Mouse (Mus musculus) naive thymus-derived CD4-positive, alpha-beta T cell, adult 2 months (primary cell): ENCODE data around the gene Fam166a.

Experiments
- DNase-seq: peaks from one replicate; pipeline ENCODE4 v3.0.0-alpha.2; 2011; ENCODE audit warnings: low read depth

Fam166a gene

DNA sequence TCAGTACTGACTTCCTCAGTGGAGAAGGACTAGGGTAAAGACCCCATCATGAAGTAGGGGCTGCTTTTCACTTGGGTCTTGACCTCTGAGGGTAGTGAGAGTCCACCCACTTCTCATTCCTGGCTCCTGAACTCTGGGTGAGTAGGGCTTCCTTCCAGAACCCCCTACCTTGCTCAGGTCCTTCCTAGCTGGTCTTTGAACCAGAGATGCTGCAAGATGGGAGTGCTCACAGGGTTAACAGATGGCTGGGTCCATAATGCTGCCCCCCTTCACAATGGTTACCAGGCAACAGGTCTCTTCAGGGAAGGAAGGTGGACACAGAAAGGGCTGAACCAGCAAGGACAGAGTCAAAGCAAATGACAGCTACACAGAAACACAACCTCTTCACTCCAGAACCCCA, at the start of gene Fam166a:
Fam166a (plus strand) TSS at position 301 of the 400 bp plus-strand sequence.
- DNase-seq: no peak

DNA sequence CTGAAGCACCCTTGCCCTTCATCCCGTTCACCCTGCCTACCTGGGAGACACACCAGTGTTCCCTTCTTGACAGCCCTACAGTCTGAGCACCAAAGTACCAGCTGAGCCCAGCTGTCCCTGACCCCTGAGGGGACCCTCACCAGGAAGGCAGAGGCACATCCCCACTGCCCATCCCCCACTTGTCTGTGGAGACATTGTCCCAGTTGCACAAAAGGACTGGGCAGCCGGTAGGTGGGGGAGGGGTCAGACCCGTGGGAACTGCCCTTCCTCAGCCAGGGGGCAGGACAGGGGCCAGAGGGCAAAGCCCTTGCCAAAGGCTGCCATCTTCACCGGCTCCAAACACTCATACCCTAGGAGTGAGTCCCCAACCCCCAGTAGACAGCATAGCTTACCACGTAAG, 48.8 kb upstream of the Fam166a start:
- DNase-seq: no peak

DNA sequence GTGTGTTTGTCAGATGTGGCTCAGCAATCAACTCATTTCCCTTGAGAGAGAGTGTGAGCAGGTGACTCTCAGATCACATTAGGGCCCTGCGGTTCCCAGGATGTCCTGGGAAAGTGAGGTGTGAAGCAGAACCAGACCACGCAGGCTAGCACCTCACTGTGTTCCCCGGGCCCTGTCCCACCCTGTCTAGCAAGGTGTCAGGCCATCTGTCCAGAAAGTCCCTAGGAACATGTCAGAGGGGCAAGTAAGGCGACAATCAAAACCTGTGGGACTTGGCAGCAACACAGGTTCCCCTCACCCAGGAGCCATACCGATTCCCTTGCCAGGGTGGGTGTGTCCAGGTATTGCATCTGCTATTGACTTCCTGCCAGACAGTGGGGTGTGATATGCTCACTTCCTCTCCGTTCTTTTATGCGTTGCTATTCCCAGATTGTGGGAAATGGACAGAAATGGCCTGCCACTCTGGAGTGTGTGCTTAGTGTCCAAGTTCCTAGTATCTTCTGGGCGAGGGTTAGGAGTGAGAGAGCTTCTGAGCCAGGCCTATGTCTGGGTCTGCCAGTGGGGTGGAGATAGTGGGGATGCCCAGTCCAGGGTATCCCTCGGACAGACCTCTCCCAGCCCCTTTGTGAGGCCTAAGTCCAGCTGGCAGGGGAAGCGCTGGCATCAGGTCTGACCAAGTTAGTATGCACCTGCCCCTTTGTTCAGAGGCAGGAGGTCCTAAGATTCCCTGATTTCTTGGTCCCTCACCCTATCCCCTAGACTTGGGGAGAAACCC, 48.0 kb upstream of the Fam166a start:
- DNase-seq: peak; percentile 53

DNA sequence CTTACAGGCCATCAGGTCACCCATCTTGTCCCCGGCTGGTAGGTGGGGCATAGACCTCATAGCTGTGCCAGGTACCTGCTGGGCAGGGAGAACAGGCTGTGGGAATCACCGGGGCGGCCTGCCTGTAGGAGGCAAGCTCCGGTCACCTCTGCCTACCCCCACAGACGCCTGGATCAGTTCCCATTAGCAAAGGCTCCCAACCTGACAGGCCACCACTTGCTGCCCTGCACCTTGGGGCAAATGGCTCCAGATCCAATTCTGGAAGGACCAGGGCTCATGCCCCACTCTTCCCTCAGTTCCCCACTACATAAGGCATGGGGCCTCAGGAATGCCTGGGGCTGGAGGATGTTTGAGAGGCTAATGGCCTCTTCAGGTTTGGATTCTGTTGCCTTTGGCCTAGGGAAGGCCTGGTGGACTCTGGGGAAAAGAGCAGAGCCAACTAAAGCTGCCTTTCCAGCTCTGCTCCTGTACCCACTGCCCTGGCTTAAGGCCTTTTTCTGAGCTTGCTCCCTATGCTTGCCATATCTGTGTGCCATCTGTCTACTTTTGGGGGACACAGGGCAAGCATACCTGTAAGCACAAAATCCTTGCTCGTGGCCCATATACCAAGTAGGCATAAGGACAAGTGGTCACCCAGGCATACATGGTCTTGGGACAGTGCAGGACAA, 47.3 kb upstream of the Fam166a start:
- no peak for DNase-seq

DNA sequence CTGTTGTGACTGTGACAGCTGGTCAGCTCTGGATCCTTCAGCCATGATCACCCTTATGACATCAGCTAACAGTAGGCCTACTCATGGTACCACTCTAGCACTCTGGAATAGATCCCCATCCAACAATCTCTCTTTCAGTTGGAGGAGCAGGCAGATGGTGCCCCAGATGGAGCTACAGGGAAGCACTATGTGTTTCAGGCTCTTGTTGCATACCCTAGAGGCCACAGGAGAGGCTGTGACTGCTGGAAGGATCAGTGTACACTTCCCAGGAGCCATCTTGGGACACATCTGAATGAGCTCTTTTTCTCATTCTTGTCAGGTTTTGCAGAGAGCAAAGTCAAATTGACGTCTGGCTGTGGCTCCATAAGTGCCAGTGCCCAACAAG, 46.8 kb upstream of the Fam166a start:
- no peak for DNase-seq

DNA sequence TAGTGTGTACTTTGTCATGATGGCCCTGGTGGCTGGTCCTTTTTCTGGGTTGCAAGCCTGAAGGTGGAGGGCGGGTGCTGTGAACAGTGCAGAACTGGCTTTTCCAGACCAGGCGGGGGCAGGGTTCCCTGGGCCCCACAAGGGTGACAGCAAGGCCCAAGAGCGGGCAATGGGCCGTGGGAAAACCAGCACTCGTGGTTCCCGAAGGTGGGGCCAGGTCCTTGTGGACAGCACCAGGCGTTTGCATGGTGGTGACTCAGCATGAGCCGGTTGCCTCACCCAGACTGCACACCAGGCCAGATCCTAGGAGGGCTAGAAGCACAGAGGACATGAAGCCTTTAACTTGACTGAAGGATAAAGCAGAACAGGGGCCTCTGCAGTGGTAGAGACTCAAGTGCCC, 45.9 kb upstream of the Fam166a start:
- no peak for DNase-seq

DNA sequence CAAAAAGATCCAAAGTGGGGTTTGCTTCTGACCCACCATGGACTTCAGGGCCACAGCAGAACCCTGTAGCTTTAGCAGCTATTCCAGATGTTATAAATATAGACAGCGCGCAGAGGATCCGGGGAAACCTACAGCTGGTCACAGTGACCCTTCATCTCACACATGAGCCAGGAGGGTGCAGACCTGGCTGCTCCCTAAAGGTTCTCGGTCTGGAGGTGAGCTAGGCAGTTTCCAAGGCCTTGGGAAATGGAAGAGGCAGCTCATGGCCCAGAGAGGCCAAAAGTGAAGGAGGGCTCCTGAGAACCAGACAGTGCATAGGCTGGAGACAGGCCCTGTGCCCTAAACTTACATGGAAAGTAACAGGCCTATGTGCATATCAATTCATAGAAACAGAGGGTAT, 44.7 kb upstream of the Fam166a start:
- no peak for DNase-seq

DNA sequence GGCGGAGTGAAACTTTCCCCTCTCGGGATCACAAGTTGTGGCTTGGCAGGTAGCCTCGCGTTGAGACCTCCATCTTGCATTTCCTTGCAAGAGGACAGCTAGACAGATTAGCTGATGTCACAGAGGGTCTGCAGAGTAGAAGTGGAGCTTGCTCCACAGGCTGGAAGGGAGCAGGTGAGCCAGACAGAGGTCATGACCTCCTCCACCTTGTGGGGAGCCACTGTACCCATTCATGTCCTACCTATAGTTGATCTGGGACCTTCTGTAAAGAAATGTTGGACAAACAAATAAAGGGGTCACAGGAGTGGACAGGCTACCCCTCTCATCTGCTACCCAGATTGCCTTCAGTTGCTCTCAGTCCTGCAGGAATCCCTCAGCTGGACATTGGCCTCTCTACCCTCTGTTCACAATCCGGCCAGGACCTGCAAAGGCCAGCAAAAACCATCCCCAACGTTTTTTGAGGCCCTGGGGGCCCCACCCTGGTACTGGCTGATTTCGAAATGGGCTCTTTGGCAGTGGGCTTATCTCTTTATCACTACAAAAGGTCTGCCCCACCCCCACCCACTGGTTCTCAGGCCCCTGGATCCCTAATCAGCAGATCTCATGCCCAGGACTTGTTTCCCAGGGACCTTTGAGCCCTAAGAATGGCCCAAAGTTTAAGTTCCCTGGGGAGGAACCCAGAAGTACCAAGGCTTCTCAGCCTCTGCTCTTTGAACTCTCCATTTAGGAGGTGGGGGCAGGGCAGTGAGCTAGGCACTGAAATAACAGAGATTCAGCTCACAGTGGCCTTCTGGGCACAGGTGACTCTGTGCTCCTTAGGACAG, 43.5 kb upstream of the Fam166a start:
- no peak for DNase-seq

DNA sequence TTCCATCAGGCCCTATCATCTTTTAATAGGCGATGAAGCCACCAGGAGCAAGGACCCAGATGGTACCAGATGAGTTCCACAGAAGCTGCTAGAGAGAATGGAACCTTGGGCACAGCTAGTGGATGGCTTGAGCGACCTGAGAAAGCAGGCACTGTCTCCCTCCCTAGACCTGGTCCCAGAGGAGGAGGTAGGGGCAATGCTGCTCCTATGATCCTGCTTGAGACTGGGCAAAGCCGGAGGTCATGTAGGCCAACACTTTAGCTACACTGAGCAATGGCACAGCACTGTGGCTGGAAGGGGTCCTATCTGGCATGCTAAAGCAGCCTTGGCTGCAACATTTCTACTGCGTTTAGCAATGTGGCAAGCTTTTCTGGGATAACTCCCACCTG, 42.9 kb upstream of the Fam166a start:
- no peak for DNase-seq

DNA sequence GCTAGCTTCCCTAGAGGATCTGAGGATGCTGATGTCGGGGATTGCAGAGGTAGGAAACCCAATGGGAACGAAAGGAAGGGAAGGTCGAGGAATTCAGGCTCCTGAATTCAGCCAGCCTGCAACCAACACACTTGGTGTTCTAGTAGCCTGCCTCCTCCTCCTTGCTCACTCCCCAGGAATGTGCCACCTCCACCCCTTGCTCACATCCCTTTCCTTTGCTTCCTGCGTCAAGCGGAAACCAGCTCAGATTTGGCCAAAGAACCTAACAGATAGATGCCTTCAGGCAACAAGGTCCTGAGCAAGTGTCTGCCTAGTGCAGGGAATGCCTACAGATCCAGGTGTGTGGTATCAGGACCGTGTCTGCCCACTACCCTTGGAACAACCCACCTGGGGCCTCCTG, 42.0 kb upstream of the Fam166a start:
- no peak for DNase-seq

DNA sequence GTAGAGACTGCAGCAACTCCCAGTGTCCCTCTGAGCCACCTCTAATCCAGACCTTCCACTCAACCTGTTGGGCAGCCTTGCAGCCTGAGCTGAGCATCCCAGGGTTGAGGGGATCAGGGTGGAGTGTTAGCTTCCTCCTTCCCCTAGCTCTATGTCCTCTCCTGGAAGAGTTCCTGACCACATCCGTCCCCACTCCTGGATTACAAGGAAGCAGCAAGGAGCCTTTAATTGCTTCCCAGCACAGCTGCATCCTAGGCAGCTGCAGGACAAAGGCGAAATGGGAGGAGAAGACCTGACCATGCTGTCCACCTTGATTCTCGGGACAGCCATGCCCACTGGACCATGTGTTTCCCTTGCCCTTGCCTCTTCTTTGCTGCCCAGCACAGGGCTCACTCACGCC, 41.5 kb upstream of the Fam166a start:
- DNase-seq: no peak

DNA sequence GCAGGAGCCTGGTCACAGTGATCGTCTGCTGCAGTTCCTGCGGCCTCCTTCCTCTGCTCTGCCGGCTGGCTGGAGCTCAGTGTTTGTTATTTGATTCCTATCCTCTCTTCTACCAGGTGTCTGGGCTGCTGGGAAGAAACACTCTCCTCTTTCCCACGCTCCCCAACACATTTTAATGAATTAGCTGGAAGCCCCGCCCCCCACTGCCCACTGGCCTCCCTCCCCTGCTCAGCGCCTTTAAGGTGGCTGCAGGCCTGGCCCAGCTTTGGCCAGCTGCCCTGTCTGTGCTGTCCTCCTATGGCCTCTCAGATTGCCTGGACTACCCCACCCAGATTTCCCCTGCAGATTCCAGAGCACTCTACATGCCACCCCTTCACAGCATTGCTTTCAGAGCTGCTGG, 40.9 kb upstream of the Fam166a start:
- no peak for DNase-seq

DNA sequence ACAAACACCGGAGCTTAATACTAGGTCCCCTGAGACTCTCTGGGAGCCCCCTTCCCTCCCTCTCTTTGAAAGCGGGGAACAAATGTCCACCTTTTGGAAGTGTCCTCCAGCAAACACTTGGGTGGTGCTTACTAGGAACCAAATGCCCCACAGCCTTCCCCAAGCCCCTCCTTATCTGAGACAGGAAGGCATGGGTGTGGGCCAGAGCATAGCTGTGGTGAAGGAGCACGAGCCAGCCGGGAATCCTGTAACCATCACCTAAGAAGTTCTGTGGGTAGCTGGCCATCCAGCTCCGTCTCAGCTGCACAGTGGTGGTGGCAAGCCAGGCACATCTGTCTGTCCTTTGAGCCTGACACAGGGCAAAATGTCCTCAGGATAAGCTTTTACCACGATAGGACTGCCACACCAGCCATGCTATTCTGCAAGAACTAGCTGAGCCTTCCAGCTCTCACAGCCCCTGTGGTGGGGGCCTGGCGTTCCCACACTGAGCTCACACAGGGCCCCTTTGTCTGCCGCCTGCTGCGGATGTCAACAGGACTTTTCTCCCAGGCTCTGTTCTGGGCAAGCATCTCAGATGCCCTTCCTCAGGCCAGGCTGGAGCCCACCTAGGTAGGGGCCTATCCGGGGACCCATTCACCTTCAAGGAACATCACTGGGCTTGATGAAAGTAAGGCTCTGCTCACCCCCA, 40.1 kb upstream of the Fam166a start:
- DNase-seq: no peak

DNA sequence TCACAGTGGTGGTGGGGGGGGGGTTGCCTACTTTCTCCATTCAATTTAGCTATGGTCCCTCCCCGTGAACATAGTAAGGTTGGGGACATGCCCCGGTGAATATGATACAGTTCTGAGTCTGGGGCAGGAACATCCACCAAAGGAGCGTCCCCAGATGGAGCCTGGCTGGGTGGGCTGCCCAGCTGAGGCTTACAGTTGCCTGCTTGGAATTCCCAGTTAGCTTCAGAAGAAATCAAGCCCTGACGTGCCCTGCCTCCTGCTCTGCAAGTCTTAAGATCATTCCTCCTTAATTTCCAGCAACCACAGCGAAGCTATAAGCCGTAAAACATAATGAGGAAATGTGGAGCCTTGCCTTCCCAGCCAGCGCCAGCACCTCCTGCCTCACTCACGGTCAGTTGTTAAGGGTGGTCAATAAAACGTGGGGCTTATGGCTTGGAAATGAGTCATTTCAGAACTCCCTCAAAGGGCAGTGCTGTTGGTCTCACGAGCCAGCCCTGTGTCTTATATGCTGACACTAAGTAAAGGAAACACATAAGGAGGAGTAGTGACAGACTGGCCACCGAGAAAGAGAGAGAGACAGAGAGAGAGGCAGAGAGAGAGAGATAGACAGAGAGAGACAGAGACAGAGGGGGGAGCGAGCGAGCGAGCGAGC, 38.9 kb upstream of the Fam166a start:
- no peak for DNase-seq

DNA sequence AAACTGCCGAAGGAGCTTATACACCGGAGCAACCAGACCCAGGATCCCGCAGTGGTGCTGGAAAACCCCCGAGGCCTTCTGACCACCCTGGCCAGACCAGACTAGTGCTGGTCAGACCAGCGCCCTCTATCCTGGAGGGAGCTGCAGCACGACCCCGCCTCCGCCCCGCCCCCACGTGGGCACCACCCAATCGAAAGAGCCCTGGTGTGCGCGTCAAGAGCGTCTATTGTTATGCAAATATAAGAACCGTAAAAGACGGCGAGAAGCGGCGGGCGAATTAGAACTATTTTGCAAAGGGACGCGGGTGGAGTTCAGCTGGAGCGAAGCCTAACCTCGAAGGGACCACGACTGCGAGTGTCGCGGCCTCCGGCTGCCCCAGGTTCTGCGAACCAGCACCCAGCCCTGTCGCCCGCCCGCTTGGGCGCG, 38.1 kb upstream of the Fam166a start, which contains the start of gene Nrarp:
Nrarp (plus strand) TSS at position 281 of the 426 bp plus-strand sequence.
- DNase-seq: peak; percentile 88

DNA sequence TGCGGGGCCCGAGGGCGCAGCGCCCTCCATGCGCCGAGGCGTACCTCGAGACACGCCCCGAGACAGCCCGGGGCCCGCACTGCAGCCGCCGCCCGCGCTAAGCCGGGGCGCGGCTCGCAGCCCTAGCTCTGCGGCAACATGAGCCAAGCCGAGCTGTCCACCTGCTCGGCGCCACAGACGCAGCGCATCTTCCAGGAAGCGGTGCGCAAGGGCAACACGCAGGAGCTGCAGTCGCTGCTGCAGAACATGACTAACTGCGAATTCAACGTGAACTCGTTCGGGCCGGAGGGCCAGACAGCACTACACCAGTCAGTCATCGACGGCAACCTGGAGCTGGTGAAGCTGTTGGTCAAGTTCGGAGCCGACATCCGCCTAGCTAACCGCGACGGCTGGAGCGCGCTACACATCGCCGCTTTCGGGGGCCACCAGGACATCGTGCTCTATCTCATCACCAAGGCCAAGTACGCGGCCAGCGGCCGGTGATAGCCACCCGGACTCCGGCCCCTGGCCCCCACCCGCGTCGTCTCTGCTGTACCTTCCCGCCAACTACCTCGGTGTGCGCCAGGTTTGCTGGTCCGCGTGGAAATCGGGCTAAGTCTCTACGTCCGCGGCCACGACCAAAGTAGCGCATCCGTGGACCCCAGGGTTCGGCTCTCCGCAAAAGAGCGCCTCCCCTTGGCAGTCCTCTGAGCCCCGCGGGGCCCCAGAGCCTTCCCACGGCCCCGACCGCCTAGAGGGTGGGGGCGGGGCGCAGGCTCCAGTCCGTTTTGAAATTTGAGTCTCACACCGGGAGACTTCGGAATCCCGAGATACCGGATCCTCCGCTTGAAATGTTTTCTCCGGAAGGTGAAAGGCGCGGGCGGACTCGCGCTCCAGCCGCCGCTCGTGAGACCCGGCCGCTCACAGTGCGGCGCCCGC, 37.3 kb upstream of the Fam166a start:
- peak; percentile 81 for DNase-seq

DNA sequence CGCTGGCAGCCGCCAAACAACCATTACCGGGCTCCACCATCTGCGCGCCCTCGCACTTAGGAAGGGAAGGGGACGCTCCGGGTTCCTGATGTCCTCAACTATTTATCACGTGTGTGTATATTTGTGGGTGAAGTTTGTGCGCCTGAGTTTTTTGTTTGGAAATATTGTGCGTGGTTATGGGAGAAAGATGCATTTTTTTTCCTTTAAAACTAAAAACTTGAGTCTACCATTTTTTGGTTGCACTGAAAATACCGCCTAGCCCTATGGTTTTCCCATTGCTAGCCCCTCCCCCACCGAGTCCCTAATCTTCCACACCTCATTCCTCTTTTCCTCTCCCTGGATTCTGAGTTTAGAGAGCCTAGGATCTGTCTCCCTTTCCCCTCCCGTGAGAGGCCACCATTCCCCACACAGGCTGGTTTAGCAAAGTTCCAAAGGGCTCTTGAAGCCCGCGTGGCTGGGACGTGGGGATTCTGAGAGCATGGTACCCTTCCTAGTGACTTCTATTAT, 36.6 kb upstream of the Fam166a start:
- no peak for DNase-seq

DNA sequence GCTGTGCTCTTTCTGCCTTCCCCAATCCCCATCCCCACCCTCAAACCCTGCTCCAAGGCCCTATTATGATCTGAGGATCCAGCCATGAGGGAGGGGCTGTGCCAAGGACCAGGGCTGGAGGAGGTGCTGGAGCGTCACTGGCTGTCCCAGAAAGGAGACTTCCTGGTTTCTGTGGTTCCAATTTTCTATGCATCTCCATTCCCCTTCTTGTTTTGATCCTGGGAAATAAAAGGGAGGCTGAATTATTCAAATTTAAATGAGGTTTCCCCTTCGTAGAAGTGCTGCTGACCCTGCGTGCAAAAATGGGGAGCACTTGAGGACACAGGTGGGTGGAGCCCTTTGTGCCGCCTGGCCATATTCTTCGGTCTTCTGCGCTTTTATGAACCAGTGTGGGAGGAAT, 35.9 kb upstream of the Fam166a start:
- no peak for DNase-seq

DNA sequence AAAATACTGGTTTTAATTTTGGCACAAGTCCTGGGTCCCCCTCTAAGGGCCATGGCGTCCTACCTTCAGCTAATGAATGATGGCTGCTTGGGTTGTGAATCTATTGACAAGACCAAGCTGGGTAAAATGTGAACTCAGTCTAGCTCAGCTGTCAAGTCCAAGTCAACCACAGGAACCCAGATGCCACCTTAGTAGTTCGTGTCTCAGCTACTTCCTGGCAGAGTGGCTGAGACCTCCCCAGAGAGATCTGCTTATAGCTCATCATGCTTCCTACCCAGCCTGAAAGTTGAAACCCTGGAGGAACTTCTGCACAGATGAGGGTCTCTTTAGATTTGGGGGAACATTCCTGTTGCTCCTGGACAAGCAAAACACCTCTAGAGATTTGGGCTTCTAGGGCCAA, 35.2 kb upstream of the Fam166a start:
- DNase-seq: peak; percentile 59

DNA sequence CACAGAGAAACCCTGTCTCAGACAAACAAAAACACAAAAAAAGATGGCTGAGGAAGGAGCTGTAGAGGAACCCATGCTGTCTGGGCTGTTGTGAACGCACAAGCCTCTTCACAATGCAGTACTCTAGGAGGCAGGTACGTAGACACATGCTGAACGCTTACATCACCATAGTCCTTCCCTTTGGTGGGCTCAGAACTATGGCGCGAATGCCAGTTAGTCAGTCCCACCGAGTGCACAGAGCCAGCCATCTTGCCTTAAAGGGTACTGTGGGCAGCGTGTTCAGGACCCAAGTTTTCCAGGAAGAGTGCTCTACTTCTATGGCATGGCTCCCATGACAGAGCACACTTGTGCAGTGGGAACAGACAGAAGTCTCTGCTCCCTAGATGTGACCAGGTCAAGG, 34.0 kb upstream of the Fam166a start:
- no peak for DNase-seq
